Mouse (Mus musculus): Measurements from ENCODE around the gene Sebox. TPM values are rescaled to one million over a fixed set of nuclear protein-coding genes. Genes with fewer than 3 reads are reported as not detected.
"Not testable (repeated sequence)": the region's sequence is repeated elsewhere in the genome, so short reads cannot be mapped to it uniquely, and the experiment has no call there.

The Sebox gene
- polyA plus RNA-seq, 1 experiment = not detected

DNA sequence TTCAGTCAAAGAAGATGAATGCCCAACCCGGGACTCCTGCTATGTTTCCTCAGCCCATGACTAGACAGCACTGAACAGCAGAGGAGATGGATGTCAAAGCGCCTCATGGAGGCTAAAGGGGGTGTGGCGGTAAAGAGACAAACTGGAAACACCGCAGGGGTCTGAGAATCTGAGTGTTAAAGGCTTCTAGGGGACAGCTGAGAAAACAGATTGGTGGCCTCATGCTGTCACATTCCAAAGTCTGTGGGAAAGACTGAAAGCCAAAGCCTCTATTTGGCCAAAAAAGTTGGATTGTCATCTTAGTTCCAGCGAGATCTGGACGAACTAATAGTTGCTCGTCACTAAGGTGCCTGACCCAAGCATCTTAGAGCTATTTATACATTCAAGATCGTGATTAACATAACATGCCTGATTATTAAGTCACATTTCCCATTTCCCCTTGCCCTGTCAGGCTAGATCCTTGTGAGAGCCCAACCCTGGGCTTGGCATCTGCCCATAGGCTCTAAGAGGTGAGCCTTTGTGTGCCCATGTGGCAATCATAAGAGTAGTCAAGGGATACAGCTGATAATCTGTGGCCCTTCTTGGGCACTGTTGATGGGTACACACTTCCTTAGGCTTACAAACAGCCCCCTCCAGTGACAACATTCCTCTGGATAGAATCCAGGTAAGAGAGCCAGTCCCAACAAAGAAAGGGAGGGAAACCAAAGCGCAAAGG is 20.2 kb downstream of the Sebox start:
- peaks cover 8% of the 10 kb centered on the region; the same call in 1 of the 2 replicates for H3K36me3 ChIP-seq (ENCODE audit: control insufficient read depth, insufficient read depth, low read length)

GRCm38 (mm10) chr11:78524838-78525237 is 21.6 kb downstream of the Sebox start:
- TF ChIP-seq POLR2A (IDR thresholded peaks at IDR 0.05; ENCODE audit: control insufficient read depth, low read depth, low read length) = no peak
- TF ChIP-seq CTCF (IDR thresholded peaks at IDR 0.05; ENCODE audit: control insufficient read depth, insufficient read depth, insufficient replicate concordance, low read depth, low read length) = no peak
- H3K36me3 ChIP-seq (ENCODE audit: control insufficient read depth, insufficient read depth, low read length) = peaks cover 5% of the 10 kb centered on the region; the same call in 1 of the 2 replicates
- H3K4me1 ChIP-seq (ENCODE audit: control insufficient read depth, insufficient read depth, low read length) = peaks cover 2% of the 10 kb centered on the region; the same call in 1 of the 2 replicates
- no peak overlapping the region for H3K27ac ChIP-seq (ENCODE audit: control insufficient read depth, insufficient read depth, low read depth, low read length)
- H3K27me3 ChIP-seq (ENCODE audit: control insufficient read depth, insufficient read depth, low read length) = no peaks in the 10 kb centered on the region
- no peak overlapping the region for H3K4me3 ChIP-seq (ENCODE audit: control insufficient read depth, low read depth, low read length)

More for the DNA sequence above, 20.2 kb downstream of the Sebox start:
- no peaks in the 10 kb centered on the region for H3K27me3 ChIP-seq (ENCODE audit: control insufficient read depth, insufficient read depth, low read length)
- TF ChIP-seq CTCF (IDR thresholded peaks at IDR 0.05; ENCODE audit: control insufficient read depth, insufficient read depth, insufficient replicate concordance, low read depth, low read length) (no peak), POLR2A (IDR thresholded peaks at IDR 0.05; ENCODE audit: control insufficient read depth, low read depth, low read length) (no peak)
- H3K4me3 ChIP-seq (ENCODE audit: control insufficient read depth, low read depth, low read length) = no peak overlapping the region
- peaks cover 2% of the 10 kb centered on the region; the same call in 1 of the 2 replicates for H3K4me1 ChIP-seq (ENCODE audit: control insufficient read depth, insufficient read depth, low read length)
- H3K27ac ChIP-seq (ENCODE audit: control insufficient read depth, insufficient read depth, low read depth, low read length) = no peak overlapping the region

DNA sequence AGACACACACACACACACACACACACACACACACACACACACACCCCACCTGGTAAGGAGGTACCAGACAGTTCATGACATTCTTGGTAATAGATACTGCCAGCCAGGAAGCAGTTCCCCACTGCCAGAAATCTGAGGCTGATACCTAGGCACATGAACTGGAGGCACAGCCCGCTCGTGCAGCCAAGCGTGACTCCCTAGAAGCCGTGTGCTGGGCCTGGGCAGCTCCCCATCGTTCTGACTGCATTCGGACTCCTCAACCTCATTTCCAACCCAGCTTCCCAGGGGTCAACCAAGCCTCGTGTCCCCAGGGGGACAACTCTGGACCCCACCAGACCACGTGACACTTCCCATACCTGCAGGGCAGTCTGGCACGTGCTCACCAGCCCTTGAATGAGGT is 25.5 kb downstream of the Sebox start:
- H3K36me3 ChIP-seq (ENCODE audit: control insufficient read depth, insufficient read depth, low read length) = no peaks in the 10 kb centered on the region; the same call in 1 of the 2 replicates
- H3K27ac ChIP-seq (ENCODE audit: control insufficient read depth, insufficient read depth, low read depth, low read length) = no peak overlapping the region
- no peak overlapping the region for H3K4me3 ChIP-seq (ENCODE audit: control insufficient read depth, low read depth, low read length)
- no peaks in the 10 kb centered on the region for H3K4me1 ChIP-seq (ENCODE audit: control insufficient read depth, insufficient read depth, low read length)
- H3K27me3 ChIP-seq (ENCODE audit: control insufficient read depth, insufficient read depth, low read length) = no peaks in the 10 kb centered on the region
- no peak for TF ChIP-seq CTCF (IDR thresholded peaks at IDR 0.05; ENCODE audit: control insufficient read depth, insufficient read depth, insufficient replicate concordance, low read depth, low read length)
- TF ChIP-seq POLR2A (IDR thresholded peaks at IDR 0.05; ENCODE audit: control insufficient read depth, low read depth, low read length) = no peak

GRCm38 (mm10) chr11:78530001-78530400 is 26.8 kb downstream of the Sebox start:
- Histone ChIP-seq H3K4me1 (ENCODE audit: control insufficient read depth, insufficient read depth, low read length) (no peaks in the 10 kb centered on the region), H3K27me3 (ENCODE audit: control insufficient read depth, insufficient read depth, low read length) (no peaks in the 10 kb centered on the region), H3K4me3 (ENCODE audit: control insufficient read depth, low read depth, low read length) (no peak overlapping the region), H3K36me3 (ENCODE audit: control insufficient read depth, insufficient read depth, low read length) (no peaks in the 10 kb centered on the region; the same call in 1 of the 2 replicates), H3K27ac (ENCODE audit: control insufficient read depth, insufficient read depth, low read depth, low read length) (no peak overlapping the region)
- TF ChIP-seq CTCF (IDR thresholded peaks at IDR 0.05; ENCODE audit: control insufficient read depth, insufficient read depth, insufficient replicate concordance, low read depth, low read length) (no peak), POLR2A (IDR thresholded peaks at IDR 0.05; ENCODE audit: control insufficient read depth, low read depth, low read length) (no peak)

DNA sequence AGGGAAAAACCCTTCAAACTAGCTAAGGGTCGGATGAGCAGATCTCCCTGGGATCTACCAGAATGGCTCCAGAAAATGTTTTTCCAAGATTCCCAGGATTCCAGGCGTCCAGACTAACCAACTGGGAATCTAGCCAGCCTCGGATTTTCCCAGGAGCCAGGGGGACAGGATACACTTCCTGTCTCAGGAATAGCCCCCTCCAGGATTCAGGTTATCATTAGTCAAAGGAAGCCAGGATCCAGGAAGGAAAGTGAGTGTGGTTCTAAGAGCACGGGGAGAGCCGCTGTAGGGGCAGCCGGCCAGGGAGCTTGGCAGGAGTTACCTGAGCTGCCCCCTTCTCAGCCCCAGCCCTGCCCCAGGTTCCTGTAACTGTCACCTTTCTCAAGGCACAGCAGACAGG is 27.8 kb downstream of the Sebox start:
- Histone ChIP-seq H3K4me1 (ENCODE audit: control insufficient read depth, insufficient read depth, low read length) (no peaks in the 10 kb centered on the region), H3K27me3 (ENCODE audit: control insufficient read depth, insufficient read depth, low read length) (no peaks in the 10 kb centered on the region), H3K4me3 (ENCODE audit: control insufficient read depth, low read depth, low read length) (no peak overlapping the region), H3K36me3 (ENCODE audit: control insufficient read depth, insufficient read depth, low read length) (no peaks in the 10 kb centered on the region), H3K27ac (ENCODE audit: control insufficient read depth, insufficient read depth, low read depth, low read length) (no peak overlapping the region)
- TF ChIP-seq POLR2A (IDR thresholded peaks at IDR 0.05; ENCODE audit: control insufficient read depth, low read depth, low read length) (no peak), CTCF (IDR thresholded peaks at IDR 0.05; ENCODE audit: control insufficient read depth, insufficient read depth, insufficient replicate concordance, low read depth, low read length) (no peak)

DNA sequence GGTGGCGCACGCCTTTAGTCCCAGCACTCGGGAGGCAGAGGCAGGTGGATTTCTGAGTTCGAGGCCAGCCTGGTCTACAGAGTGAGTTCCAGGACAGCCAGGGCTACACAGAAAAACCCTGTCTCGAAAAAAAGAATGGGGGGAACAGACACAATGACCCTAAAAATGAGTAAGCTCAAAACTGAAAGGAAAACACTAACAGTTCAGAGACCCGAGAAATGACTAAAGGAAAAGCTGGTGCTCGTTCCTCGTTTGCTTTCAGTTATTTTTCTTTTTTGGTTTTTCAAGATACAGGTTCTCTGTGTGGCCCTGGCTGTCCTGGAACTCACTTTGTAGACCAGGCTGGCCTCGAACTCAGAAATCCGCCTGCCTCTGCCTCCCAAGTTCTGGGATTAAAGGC is 28.3 kb downstream of the Sebox start:
- not testable (repeated sequence) for H3K27ac ChIP-seq (ENCODE audit: control insufficient read depth, insufficient read depth, low read depth, low read length); H3K4me1 ChIP-seq (ENCODE audit: control insufficient read depth, insufficient read depth, low read length); H3K36me3 ChIP-seq (ENCODE audit: control insufficient read depth, insufficient read depth, low read length); H3K4me3 ChIP-seq (ENCODE audit: control insufficient read depth, low read depth, low read length); H3K27me3 ChIP-seq (ENCODE audit: control insufficient read depth, insufficient read depth, low read length)

- no peak overlapping the region for H3K27ac ChIP-seq (ENCODE audit: control insufficient read depth, insufficient read depth, low read depth, low read length)
- H3K27me3 ChIP-seq (ENCODE audit: control insufficient read depth, insufficient read depth, low read length) = no peaks in the 10 kb centered on the region
- no peak overlapping the region for H3K4me3 ChIP-seq (ENCODE audit: control insufficient read depth, low read depth, low read length)
- peaks cover 2% of the 10 kb centered on the region; the same call in 1 of the 2 replicates for H3K36me3 ChIP-seq (ENCODE audit: control insufficient read depth, insufficient read depth, low read length)
- peaks cover 2% of the 10 kb centered on the region for H3K4me1 ChIP-seq (ENCODE audit: control insufficient read depth, insufficient read depth, low read length)
- TF ChIP-seq POLR2A (IDR thresholded peaks at IDR 0.05; ENCODE audit: control insufficient read depth, low read depth, low read length) (no peak), CTCF (IDR thresholded peaks at IDR 0.05; ENCODE audit: control insufficient read depth, insufficient read depth, insufficient replicate concordance, low read depth, low read length) (no peak)
These were observed 31.3 kb downstream of the Sebox start for GRCm38 (mm10) chr11:78534516-78534915.
